Mouse (Mus musculus) left cerebral cortex, adult 8-10 months (tissue): ENCODE data around the gene Plekhg4. TPM values are rescaled to one million over a fixed set of nuclear protein-coding genes. Genes with fewer than 3 reads are reported as not detected.
A peak's percentile ranks its signal among the peaks of the same experiment; 100 is the strongest.

Experiments
- DNase-seq, 2 experiments: peaks; one replicate each; pipeline ENCODE4 v3.0.0; 2022; ENCODE audit warnings: low spot score in 2 of 2
- total RNA-seq, 4 experiments: library from RNA; stranded (reverse); gene quantifications; 2 replicates each; pipeline ENCODE4 v1.2.4; 2022

Gene Plekhg4
- 1 to 10 TPM; 1.3 to 2.5 (median 1.6) TPM for total RNA-seq

DNA sequence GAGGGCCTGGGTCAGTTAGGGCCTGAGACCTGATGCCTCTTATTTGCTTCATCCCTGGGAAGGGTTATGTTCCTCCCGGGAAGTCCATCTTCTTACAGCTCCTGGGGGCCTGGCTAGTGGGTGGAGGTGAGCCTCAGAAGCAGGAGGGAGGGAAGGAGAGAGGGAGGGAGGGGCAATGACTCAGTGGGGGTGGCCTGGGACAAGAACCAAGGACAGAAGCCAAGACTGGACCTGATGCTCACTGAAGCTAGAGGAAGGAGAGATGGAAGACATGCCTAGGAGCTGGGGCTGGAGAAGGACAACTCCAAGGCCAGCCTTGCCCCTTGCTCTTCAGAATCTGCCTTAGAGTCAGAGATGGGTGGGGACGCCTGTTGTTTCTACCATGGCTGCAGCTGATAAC lies at the start of gene Plekhg4:
Gene Plekhg4, plus strand, starts transcription at position 243 of the 400 bp plus-strand sequence.
- DNase-seq, result no peak

- DNase-seq, result no peak
These were observed 47.4 kb upstream of the Plekhg4 start for GRCm38 (mm10) chr8:105325641-105326093.

DNA sequence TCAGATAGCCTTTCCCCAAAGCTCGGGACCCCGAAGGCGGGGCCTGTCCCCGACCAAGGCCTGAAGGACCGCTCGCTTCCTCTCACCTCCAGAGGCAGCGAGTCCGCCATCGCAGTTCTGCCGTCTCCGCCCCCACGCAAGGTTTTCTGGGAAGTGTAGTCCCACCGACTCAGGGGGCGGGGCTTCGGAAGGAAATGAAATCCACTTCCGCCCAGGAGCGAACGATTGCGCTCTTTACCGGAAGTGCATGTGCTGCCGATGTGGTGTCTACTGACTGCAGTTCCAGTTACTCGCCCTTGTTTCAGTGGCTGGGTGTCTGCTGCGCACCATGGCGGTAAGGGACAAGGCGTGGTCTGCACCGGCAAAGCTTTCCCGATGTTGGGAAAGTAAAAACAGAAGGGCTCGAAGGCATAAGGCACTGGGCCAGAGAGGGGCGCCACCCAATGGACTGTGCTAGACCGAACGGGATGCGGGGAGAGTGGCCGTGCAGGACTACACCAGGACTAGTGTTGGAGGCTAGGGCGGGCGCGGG lies 46.9 kb upstream of the Plekhg4 start, which contains the start of the genes Lrrc29 and Tmem208:
Gene Lrrc29, minus strand, starts transcription at position 138 of the 532 bp plus-strand sequence.
Gene Tmem208, plus strand, starts transcription at position 214 of the 532 bp plus-strand sequence.
- DNase-seq, result peak; percentile 85 to 96

- DNase-seq, result no peak
These were observed 46.1 kb upstream of the Plekhg4 start for GRCm38 (mm10) chr8:105326968-105327367.

DNA sequence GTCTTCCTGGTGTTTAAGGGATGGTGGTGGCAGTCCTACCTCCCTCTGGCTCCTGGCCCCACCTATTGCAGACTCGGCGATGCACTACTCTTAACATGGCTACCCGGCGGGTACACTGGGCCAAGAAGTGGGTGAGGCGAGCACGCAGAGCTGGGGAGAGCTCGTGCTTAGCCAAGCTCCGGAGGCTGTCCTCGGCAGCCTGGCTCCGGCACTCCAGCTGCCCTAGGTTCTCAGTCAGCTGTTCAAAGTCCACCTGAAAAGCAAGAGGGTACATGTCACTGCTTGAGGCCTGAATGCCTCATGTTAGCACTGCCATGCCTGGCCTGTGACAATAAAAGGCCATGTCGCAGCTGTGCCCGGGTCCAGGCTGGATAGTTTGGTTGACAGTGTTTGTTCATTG lies 42.7 kb upstream of the Plekhg4 start:
- no peak for DNase-seq

- no peak for DNase-seq
These were observed 41.6 kb upstream of the Plekhg4 start for GRCm38 (mm10) chr8:105331469-105331868.

GRCm38 (mm10) chr8:105331931-105332330 lies 41.1 kb upstream of the Plekhg4 start:
- no peak for DNase-seq

- no peak for DNase-seq
These were observed 40.6 kb upstream of the Plekhg4 start for GRCm38 (mm10) chr8:105332523-105332922.

GRCm38 (mm10) chr8:105336373-105337130 lies 36.5 kb upstream of the Plekhg4 start:
- no peak for DNase-seq

DNA sequence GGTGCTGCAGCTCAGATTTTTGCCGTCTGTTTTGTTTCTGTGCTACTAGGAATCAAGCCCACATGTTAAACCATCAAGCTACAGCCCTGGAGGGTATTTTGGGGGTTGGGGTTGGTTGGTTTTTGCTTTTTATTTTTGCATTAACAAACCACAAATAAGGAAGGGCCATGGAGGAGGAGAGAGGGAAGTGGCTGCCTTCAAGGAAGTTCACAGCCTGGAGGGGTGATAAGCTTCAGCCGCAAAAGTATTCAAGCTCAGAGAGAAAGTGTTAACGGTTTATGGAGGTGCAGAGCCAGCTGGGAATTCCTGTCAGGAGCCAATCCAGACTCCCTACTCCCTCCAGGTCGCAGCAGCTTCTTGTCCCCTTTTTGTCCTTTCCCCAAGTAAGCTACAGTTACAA lies 34.1 kb upstream of the Plekhg4 start:
- no peak for DNase-seq

DNA sequence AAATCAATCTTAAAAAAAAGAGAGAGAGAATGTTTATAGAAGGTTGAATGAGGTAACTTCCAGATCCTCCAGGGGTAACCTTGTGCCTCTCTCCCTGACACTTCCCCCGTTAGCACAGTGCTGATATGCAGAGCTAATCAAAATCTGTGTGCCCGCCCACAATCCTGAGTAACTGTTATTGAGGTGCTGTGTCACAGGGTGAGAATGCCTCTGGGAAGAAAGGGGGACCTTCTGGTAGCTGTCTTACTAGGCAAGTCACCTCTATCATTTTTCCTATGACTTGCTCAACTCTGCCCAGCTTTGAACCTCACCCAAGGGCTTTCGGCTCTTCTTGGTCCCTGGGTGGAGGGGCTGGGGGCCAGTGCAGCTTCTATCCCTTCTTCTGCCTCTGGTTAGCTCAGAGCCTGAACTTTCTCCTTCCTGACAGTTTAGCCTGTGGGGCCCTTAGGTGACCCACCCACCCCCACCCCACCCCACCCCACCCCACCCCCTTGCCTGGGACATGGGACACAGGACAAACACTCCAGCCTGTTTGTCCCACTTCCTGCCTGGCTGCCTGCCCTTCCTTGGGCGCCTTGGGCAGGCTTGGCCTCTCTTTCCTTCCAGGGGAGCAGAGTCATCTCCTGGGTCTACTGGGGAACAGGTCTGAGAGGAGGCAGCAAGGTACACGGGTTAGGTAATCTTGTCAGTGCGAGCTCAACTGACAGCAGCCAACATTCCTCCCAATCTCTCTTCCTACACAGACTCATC lies 33.0 kb upstream of the Plekhg4 start:
- DNase-seq, result no peak

DNA sequence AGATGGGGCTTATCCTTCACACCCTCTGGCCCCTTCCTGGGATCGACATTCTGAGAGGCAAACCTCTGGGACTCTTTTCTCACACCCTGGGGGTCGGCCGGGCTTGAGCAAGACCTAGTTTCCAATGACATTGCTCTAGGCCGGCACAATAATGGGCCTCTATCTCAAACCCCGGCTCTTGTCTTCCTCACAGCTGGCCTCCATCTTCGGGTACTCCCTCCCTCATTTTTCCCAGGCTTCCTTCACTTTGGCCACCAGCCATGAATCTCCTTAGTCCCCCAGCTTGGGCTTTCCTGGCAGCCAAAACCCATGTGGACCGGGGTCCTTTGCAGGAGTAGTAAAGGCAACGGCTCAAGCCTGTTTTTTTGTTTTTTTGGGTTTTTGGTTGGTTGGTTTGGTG lies 31.7 kb upstream of the Plekhg4 start:
- no peak for DNase-seq

GRCm38 (mm10) chr8:105342768-105343167 lies 30.3 kb upstream of the Plekhg4 start:
- DNase-seq, result no peak

DNA sequence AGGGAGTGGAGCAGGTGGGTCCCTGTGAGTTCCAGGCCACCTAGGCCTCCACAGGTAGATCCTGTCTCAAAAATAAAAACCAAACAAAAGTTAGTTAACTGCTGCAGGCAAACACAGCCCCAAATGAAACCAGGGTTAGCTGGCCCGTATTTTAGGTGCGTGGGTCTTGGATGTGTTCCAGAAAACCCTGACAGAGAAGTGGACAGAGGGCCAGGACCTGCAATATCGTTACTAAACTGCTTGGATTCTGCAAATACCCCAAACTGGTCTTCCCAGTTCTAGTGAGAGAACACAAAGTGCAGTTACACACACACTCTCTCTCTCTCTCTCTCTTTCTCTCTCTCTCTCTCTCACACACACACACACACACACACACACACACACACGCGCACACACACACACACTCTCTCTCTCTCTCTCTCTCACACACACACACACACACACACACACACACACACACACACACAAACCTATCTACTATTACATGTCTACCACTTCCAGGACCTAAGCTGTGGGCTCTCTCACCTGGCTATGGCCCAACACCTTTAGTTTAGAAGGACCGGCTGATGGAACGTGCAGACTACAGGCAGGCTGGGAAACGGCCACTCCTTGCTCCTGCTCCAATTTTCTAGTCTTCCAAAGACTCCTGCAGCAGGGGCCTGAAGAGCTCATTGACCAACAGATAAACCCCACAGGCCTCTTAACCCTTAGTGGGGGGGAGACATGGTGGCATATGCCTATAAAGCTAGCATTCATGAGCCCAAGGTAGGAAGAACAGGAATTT lies 29.1 kb upstream of the Plekhg4 start:
- no peak for DNase-seq

DNA sequence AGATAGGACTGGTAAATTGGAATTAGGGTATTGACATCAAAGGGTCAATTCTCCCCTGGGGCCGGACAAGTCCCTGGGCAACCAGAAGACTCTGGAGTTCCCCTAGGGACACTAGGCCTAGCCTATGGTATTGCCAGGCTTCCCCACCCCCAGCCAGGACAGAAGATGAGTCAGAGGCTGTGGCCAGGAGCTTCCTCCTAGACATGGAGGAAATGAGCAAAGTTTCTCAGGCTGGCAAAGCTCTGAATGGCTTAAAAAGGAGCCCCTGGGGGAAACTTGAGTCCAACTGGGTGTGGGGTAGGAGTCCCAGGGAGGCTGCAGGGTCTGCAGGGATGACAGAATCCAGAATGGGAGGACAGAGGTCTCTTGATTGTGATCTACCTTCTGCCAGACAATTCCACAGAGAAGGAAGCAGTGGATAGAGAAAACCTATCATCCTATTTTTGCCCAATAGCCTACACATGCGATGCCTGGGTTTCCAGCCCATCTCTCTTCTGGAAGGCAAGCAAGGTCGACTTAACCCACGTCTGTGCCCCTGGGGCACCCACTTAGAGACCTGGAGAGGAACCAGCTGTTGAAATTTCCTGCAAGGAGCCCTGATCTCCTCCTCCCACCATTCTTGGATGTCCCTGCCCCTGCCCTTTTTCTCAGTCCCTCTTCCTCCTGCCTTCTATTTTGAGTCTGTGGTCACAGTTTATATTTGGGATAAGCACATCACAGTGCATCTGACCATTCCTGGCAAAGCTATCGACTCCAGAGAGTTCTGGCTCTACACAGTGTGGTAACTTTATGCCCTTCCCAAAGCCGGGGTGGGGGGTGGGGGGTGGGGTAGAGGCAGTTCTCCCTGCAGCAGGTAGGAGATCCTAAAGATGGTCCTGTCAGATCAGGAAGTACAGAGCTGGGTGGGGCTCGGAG lies 27.8 kb upstream of the Plekhg4 start:
- DNase-seq, result no peak

- peak in 1 of 2 experiments; percentile 45 for DNase-seq
These were observed 26.3 kb upstream of the Plekhg4 start for GRCm38 (mm10) chr8:105346611-105347427.

- DNase-seq, result peak; percentile 59 to 89
These were observed 25.4 kb upstream of the Plekhg4 start, which contains the start of gene Fhod1 for GRCm38 (mm10) chr8:105347428-105348221. Gene Fhod1 (minus strand): TSS chr8:105347953.

DNA sequence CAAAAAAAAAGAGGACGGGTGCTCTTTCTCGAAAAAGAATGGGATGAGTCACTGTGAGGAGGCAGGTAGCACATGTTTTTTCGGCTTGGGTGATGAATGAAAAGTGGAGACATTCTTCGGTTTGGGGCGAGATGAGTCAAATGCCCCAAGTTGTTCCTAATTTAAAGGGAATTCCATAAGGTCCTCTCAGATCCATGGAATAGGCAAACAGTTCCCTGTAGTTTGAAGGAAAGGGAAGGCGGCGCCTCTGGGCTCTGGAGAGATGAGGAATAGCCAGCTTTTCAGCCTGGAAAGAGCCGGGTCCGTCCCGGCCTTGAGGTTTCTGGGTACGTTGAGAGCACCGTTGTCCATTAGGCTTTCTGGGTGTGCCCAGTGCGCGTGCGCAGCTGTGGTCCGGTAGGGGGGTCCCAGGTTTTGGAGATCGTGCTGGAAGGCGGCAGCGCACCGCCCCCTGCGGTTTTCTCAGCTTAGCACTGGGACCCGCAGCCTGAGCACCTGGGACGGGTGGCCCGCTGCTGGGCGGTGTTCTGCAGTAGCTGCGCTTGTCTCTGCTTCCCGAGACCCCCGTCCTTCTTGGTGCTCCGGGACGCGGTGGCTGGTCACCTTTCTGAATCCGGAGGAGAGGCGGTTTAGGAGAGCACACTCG lies 24.5 kb upstream of the Plekhg4 start, which contains the start of gene Slc9a5:
Gene Slc9a5, plus strand, starts transcription at position 394 of the 646 bp plus-strand sequence.
- peak; percentile 47 to 50 for DNase-seq
